Mouse (Mus musculus) kidney, adult 2 months (tissue): Measurements from ENCODE around the gene Gm4553. TPM values are rescaled to one million over a fixed set of nuclear protein-coding genes. Genes with fewer than 3 reads are reported as not detected.
"Not testable (repeated sequence)": the region's sequence is repeated elsewhere in the genome, so short reads cannot be mapped to it uniquely, and the experiment has no call there.

Source experiments
- DNase-seq: peaks from one replicate; pipeline ENCODE4 v3.0.0; 2021
- H3K27ac ChIP-seq: fragments of 200-500 bp; 2 replicates; pipeline ENCODE4 v1.5.1; 2012; ENCODE audit warnings: low read depth, low read length, control low read depth, inconsistent platforms; ENCODE audit not compliant: insufficient read depth
- H3K27me3 ChIP-seq: fragments of 200-500 bp; replicated peaks from 2 replicates; pipeline ENCODE4 v1.6.1; 2012; ENCODE audit warnings: mild to moderate bottlenecking, moderate library complexity, low read length, inconsistent platforms; ENCODE audit not compliant: control insufficient read depth, insufficient read depth
- H3K36me3 ChIP-seq: fragments of 200-500 bp; 2 replicates; pipeline ENCODE4 v1.6.1; 2012; ENCODE audit warnings: mild to moderate bottlenecking, moderate library complexity, low read length, inconsistent platforms; ENCODE audit not compliant: control insufficient read depth, insufficient read depth
- H3K4me1 ChIP-seq: fragments of 200-500 bp; 2 replicates; pipeline ENCODE4 v1.6.1; 2011; ENCODE audit warnings: low read length; ENCODE audit not compliant: control insufficient read depth, insufficient read depth
- H3K4me3 ChIP-seq: fragments of 200-500 bp; 2 replicates; pipeline ENCODE4 v1.5.1; 2011; ENCODE audit warnings: mild to moderate bottlenecking, low read depth, low read length, control low read depth; ENCODE audit not compliant: insufficient read depth
- CTCF ChIP-seq: fragments of 200-500 bp; conservative IDR thresholded peaks from 2 replicates; pipeline ENCODE4 v1.5.1; 2011; ENCODE audit warnings: low read depth, mild to moderate bottlenecking, control low read depth, low read length, moderate library complexity, mixed read lengths; ENCODE audit not compliant: insufficient read depth, insufficient read length
- POLR2A ChIP-seq: fragments of 200-500 bp; IDR thresholded peaks from one replicate; pipeline ENCODE4 v1.6.1; 2011; ENCODE audit warnings: low read depth, low read length, control low read depth
- WGBS: fragments of 180-500 bp; shearing (Covaris S2); methylation state at CpG from one replicate; pipeline ENCODE4 v1.1.7; 2018; 5-methylcytosine and 5-hydroxymethylcytosine counted together
- polyA plus RNA-seq: library from polyadenylated mRNA; depleted of rRNA; stranded (reverse); fragments of >200 nt; gene quantifications from 2 replicates; pipeline ENCODE4 v1.2.3, GENCODE M21; 2012

Gm4553 gene
- polyA plus RNA-seq, 1 experiment = not detected

DNA sequence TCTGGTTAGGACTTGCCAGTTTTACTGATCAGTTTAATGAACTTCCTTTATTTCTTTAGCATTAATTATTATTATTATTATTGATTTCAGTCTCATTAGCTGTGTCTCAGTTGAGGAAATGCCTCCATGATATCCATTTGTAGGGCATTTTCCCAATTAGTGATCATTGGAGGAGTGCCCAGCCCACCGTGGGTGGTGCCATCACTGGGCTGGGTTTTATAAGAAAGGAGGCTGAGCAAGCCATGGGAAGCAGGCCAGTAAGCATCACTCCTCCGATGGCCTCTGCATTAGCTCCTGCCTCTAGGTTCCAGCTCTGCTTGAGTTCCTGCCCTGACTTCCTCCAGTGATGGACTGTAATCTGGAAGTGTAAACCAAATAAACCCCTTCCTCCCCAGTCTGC is 22.6 kb upstream of the Gm4553 start:
- no peak overlapping the region for H3K4me3 ChIP-seq
- WGBS = 66% methylated on average over 2 of the region's 2 CpGs
- TF ChIP-seq POLR2A = no peak
- no peak for TF ChIP-seq CTCF
- H3K36me3 ChIP-seq = no peaks in the 10 kb centered on the region
- DNase-seq = no peak
- H3K27ac ChIP-seq = no peak overlapping the region
- H3K4me1 ChIP-seq = no peaks in the 10 kb centered on the region
- H3K27me3 ChIP-seq = no peaks in the 10 kb centered on the region

DNA sequence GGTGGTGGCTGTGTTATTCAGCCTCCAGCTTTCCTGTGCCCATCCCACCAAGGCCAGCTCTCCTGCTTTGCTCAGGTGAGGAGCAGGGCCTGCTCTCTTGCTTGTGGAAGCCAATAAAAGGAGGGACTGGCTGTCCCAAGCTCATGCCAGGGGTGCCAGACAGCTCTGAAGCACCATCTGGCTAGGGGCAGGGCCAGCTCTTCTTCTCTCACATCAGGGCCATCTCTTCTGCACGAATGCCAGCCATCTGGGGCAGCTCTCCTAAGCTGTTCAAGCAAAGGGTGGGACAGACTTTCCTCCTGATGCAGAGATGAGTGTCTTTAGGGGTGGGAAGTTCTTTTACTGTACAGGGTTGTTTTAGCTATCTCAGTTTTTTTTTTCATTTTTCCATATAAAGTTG is 15.5 kb upstream of the Gm4553 start:
- Histone ChIP-seq H3K4me3 (no peak overlapping the region), H3K27me3 (no peaks in the 10 kb centered on the region), H3K4me1 (no peaks in the 10 kb centered on the region), H3K36me3 (no peaks in the 10 kb centered on the region), H3K27ac (no peak overlapping the region)
- 55% methylated on average over 1 of the region's 1 CpGs for WGBS
- DNase-seq = no peak
- TF ChIP-seq CTCF = no peak
- TF ChIP-seq POLR2A = no peak

DNA sequence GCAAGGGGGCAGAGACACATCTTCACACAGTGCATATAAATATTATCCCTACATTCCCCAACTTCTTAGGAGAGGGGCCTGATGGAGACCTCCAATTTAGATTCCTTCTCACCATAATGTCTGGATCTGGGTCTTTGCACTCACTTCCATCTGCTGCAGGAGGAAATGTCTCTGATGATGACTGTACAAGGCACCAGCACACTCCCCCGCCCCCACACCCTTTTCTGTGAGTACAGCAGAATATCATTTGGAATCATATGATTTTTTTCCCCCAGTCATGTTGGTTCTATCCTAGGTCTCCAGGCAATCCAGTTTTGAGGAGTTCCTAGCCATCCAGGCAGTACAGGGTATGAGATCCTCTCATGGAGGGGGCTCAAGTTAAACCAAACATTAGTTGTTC is 13.1 kb upstream of the Gm4553 start:
- 90% methylated on average over 1 of the region's 1 CpGs for WGBS
- no peak for TF ChIP-seq CTCF
- no peak for TF ChIP-seq POLR2A

DNA sequence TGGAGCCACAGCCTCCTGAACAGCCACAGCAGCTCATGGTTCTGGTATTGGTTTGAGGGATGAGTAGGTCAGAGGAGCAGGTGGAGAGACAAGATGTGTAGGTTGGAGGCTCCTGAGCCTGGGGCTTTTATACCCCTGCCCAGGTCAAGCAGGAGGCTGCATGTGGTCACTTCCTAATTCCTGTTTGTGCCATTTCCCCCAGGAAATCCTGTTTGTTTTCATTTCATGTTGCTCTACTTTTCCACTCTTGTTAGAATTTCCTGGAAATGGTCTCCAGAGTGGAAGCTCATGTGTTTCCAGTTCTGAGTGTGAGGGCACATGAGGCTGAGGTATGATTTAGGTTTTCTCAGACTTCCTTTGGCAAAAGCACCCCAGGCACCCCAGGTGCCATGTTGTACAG is 10.4 kb upstream of the Gm4553 start, which contains the start of gene Krtap5-2:
TSS of gene Krtap5-2 (minus strand) at position 101 of the 400 bp plus-strand sequence.
- not testable (repeated sequence) for DNase-seq, H3K27ac ChIP-seq, H3K4me1 ChIP-seq, H3K27me3 ChIP-seq, H3K36me3 ChIP-seq, H3K4me3 ChIP-seq

More for the DNA sequence above, 13.1 kb upstream of the Gm4553 start:
- no peaks in the 10 kb centered on the region for H3K36me3 ChIP-seq
- no peak overlapping the region for H3K4me3 ChIP-seq
- H3K4me1 ChIP-seq = no peaks in the 10 kb centered on the region
- no peak overlapping the region for H3K27ac ChIP-seq
- DNase-seq = no peak
- no peaks in the 10 kb centered on the region for H3K27me3 ChIP-seq

DNA sequence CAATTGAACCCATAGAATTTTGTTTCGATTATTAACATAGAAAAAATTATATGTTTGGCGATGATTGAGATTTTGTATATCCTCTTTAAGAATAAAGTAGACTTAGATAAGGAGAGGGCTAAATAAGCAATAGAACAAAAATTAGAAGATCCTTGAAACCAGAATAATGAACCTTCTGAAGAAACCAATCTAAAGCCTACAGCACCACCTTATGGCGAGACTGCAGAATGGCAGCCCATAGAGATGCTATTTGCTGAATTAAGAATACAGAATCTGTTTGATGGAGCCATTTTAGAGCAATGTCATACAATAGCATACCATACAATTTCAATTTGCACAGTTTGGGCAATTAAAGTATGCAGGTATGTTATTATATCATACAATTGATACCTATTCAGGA is 4.3 kb upstream of the Gm4553 start:
- no peak overlapping the region for H3K4me3 ChIP-seq
- 0 out of 2 replicates have a peak, but pooled peaks have one; percentile 6 for TF ChIP-seq CTCF
- TF ChIP-seq POLR2A = no peak
- DNase-seq = no peak
- H3K4me1 ChIP-seq = no peaks in the 10 kb centered on the region
- H3K27ac ChIP-seq = no peak overlapping the region
- H3K27me3 ChIP-seq = no peaks in the 10 kb centered on the region
- H3K36me3 ChIP-seq = no peaks in the 10 kb centered on the region
- 53% methylated on average over 3 of the region's 3 CpGs for WGBS

DNA sequence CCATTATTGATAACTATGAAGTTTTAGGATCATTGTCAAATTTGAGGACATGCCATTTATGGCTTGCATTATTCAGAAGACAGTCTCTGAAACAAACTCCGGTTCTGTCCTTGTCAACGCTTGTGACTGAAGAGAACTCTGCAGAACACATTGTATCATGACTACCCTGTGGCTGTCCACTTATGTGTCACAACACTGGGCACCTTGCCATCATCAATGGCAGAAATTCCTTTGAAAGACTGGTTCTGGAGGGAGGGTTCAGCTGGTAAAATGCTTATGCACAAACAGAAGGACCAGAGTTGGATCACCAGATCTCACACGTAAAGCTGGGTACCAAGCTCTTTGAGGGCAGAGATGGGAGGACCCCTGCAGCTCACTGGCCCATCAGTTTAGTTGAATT is 6.2 kb downstream of the Gm4553 start:
- no peak for DNase-seq
- 91% methylated on average over 3 of the region's 3 CpGs for WGBS
- H3K27me3 ChIP-seq = no peaks in the 10 kb centered on the region
- no peak overlapping the region for H3K4me3 ChIP-seq
- no peaks in the 10 kb centered on the region for H3K36me3 ChIP-seq
- TF ChIP-seq POLR2A (no peak), CTCF (no peak)
- no peaks in the 10 kb centered on the region for H3K4me1 ChIP-seq
- no peak overlapping the region for H3K27ac ChIP-seq

DNA sequence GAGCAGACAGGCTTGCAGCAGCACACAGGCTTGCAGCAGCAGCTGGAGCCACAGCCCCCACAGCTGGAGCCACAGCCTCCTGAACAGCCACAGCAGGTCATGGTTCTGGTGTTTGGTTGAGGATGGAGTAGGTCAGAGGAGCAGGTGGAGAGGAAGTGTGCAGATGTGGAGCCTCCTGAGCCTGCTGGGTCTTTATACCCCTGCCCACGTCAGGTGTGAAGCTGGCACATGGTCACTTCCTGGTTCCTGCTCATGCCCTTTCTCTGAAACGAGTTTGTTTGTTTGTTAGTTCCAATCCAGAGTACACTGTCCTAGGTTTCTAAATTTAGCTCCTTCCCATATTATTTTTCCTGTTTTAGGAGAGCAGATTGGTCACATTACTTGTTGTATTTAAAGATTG is 8.5 kb downstream of the Gm4553 start, which contains the start of gene Gm29735:
TSS of gene Gm29735 (minus strand) at position 101 of the 400 bp plus-strand sequence.
- H3K36me3 ChIP-seq, H3K27me3 ChIP-seq, H3K27ac ChIP-seq, DNase-seq, H3K4me3 ChIP-seq, H3K4me1 ChIP-seq: not testable (repeated sequence)
- 24% methylated on average over 2 of the region's 2 CpGs for WGBS

DNA sequence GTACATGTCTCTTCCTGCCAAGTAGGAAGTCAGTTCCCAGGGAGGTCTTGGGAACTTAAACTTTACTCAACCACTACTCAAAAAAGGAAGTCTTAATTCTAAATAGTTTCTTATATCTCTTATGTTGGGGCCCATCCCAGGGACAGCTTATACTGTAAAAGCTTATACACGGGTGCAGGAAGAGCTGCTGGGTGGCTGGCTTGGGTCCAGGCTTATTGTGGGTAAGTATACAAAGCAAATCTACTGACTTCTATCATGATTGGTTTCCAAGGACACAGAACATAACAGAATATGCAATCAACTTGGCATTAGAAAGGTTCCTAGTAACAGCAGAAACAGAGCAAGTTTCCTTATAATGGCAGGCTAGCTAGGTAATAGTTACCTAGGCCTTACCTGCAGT is 10.2 kb downstream of the Gm4553 start:
- TF ChIP-seq POLR2A (no peak), CTCF (no peak)
- no peak overlapping the region for H3K27ac ChIP-seq
- no peaks in the 10 kb centered on the region for H3K36me3 ChIP-seq
- 64% methylated on average over 1 of the region's 1 CpGs for WGBS
- no peaks in the 10 kb centered on the region for H3K27me3 ChIP-seq
- DNase-seq = no peak
- H3K4me3 ChIP-seq = no peak overlapping the region
- H3K4me1 ChIP-seq = no peaks in the 10 kb centered on the region
